Mouse (Mus musculus): Measurements from ENCODE around the gene Lrrk1.

Gene Lrrk1

GRCm38 (mm10) chr7:66225881-66226280 lies 162.3 kb downstream of the Lrrk1 start:
- peak in 1 of 2 experiments; percentile 12 for DNase-seq (ENCODE audit: low spot score in 2 of 2)

GRCm38 (mm10) chr7:66224541-66224940 lies 163.6 kb downstream of the Lrrk1 start:
- peak in 1 of 2 experiments; percentile 5 for DNase-seq (ENCODE audit: low spot score in 2 of 2)

- DNase-seq (ENCODE audit: low spot score in 2 of 2) = peak in 1 of 2 experiments; percentile 7
Measured at GRCm38 (mm10) chr7:66223731-66224130, 164.4 kb downstream of the Lrrk1 start.

GRCm38 (mm10) chr7:66222621-66223091 lies 165.5 kb downstream of the Lrrk1 start:
- DNase-seq (ENCODE audit: low spot score in 2 of 2) = no peak

- DNase-seq (ENCODE audit: low spot score in 2 of 2) = no peak
Measured at GRCm38 (mm10) chr7:66219794-66220227, 168.3 kb downstream of the Lrrk1 start.

- DNase-seq (ENCODE audit: low spot score in 2 of 2) = no peak
Measured at GRCm38 (mm10) chr7:66219028-66219793, 168.9 kb downstream of the Lrrk1 start.

- DNase-seq (ENCODE audit: low spot score in 2 of 2) = peak; percentile 40 to 52
Measured at GRCm38 (mm10) chr7:66218193-66219014, 169.7 kb downstream of the Lrrk1 start.

- no peak for DNase-seq (ENCODE audit: low spot score in 2 of 2)
Measured at GRCm38 (mm10) chr7:66217531-66218094, 170.5 kb downstream of the Lrrk1 start.

GRCm38 (mm10) chr7:66217011-66217410 lies 171.1 kb downstream of the Lrrk1 start:
- DNase-seq (ENCODE audit: low spot score in 2 of 2) = peak in 1 of 2 experiments; percentile 12

- no peak for DNase-seq (ENCODE audit: low spot score in 2 of 2)
Measured at GRCm38 (mm10) chr7:66215911-66216310, 172.2 kb downstream of the Lrrk1 start.

- DNase-seq (ENCODE audit: low spot score in 2 of 2) = no peak
Measured at GRCm38 (mm10) chr7:66214477-66214876, 173.7 kb downstream of the Lrrk1 start.

GRCm38 (mm10) chr7:66212887-66213286 lies 175.3 kb downstream of the Lrrk1 start:
- no peak for DNase-seq (ENCODE audit: low spot score in 2 of 2)

GRCm38 (mm10) chr7:66209920-66210319 lies 178.2 kb downstream of the Lrrk1 start:
- DNase-seq (ENCODE audit: low spot score in 2 of 2) = no peak

- DNase-seq (ENCODE audit: low spot score in 2 of 2) = no peak
Measured at GRCm38 (mm10) chr7:66201657-66202056, 186.5 kb downstream of the Lrrk1 start.

- DNase-seq (ENCODE audit: low spot score in 2 of 2) = no peak
Measured at GRCm38 (mm10) chr7:66200791-66201450, 187.2 kb downstream of the Lrrk1 start.

GRCm38 (mm10) chr7:66200383-66200782 lies 187.8 kb downstream of the Lrrk1 start:
- DNase-seq (ENCODE audit: low spot score in 2 of 2) = no peak

GRCm38 (mm10) chr7:66199391-66199831 lies 188.7 kb downstream of the Lrrk1 start:
- DNase-seq (ENCODE audit: low spot score in 2 of 2) = peak; percentile 67

- no peak for DNase-seq (ENCODE audit: low spot score in 2 of 2)
Measured at GRCm38 (mm10) chr7:66198416-66198815, 189.7 kb downstream of the Lrrk1 start.

- peak; percentile 57 to 62 for DNase-seq (ENCODE audit: low spot score in 2 of 2)
Measured at GRCm38 (mm10) chr7:66196609-66197445, 191.3 kb downstream of the Lrrk1 start.

- peak in 1 of 2 experiments; percentile 16 for DNase-seq (ENCODE audit: low spot score in 2 of 2)
Measured at GRCm38 (mm10) chr7:66195881-66196280, 192.3 kb downstream of the Lrrk1 start.

- peak in 1 of 2 experiments; percentile 14 for DNase-seq (ENCODE audit: low spot score in 2 of 2)
Measured at GRCm38 (mm10) chr7:66194511-66194910, 193.6 kb downstream of the Lrrk1 start.

All from right cerebral cortex, postnatal 10 days (tissue).